Mouse (Mus musculus) adipose tissue, adult 10 weeks (tissue): ENCODE data around the gene Haus6. TPM values are rescaled to one million over a fixed set of nuclear protein-coding genes. Genes with fewer than 3 reads are reported as not detected.

Source experiments
- polyA plus RNA-seq: library from polyadenylated mRNA; stranded (reverse); fragments of 350-450 nt; fragmentation: Illumina TruSeq; extraction: RNeasy Lipid Tissue Mini Kit (QIAGEN cat#74804); gene quantifications from one replicate; pipeline ENCODE4 v1.2.3, GENCODE M21; 2014; ENCODE audit warnings: low read depth, low replicate concordance

Gene Haus6
- 3.4 TPM for polyA plus RNA-seq

GRCm38 (mm10) chr4:86611524-86612288 lies at the start of gene Haus6:
Gene Haus6 (minus strand): TSS chr4:86612055.

GRCm38 (mm10) chr4:86575283-86575983 lies 36.4 kb downstream of the Haus6 start, which contains the start of gene Rraga:
Gene Rraga (plus strand): TSS chr4:86575668.

GRCm38 (mm10) chr4:86558228-86558627 lies 53.6 kb downstream of the Haus6 start, which contains the start of gene Saxo1:
Gene Saxo1 (minus strand): TSS chr4:86558328.

Other genes with a start within 250 kb of the Haus6 start
- 2.0 TPM for gene Saxo1, start 53.7 kb downstream of the Haus6 start, polyA plus RNA-seq
- gene Rraga, start 36.4 kb downstream of the Haus6 start, polyA plus RNA-seq: 61.6 TPM
- 108 TPM for gene Plin2, start 58.0 kb upstream of the Haus6 start, polyA plus RNA-seq
- 12.3 TPM for gene Dennd4c, start 136.5 kb upstream of the Haus6 start, polyA plus RNA-seq
- 1,236 TPM for gene Rps6, start 245.4 kb upstream of the Haus6 start, polyA plus RNA-seq